Mouse (Mus musculus): ENCODE results near the gene Apom. TPM values are rescaled to one million over a fixed set of nuclear protein-coding genes. Genes with fewer than 3 reads are reported as not detected.
A peak's percentile ranks its signal among the peaks of the same experiment; 100 is the strongest.

The Apom gene
- total and polyA plus RNA-seq, 3 experiments, result 0.15 to 0.79 TPM; not detected in 1

GRCm38 (mm10) chr17:35088151-35088550 is 43.7 kb downstream of the Apom start (continued):
- TF ChIP-seq EP300 (IDR thresholded peaks at IDR 0.05; ENCODE audit: low read depth in 1 of 2, low read length in 2 of 2) (no peak), UBTF (IDR thresholded peaks at IDR 0.05; ENCODE audit: borderline replicate concordance, insufficient read depth, low read depth, low read length) (no peak), TAL1 (IDR thresholded peaks at IDR 0.05; ENCODE audit: low read length) (no peak), NRF1 (IDR thresholded peaks at IDR 0.05; ENCODE audit: insufficient read depth, low read depth, low read length, poor library complexity, severe bottlenecking) (no peak), MAZ (IDR thresholded peaks at IDR 0.05; ENCODE audit: low read depth, low read length) (no peak), ZMIZ1 (IDR thresholded peaks at IDR 0.05; ENCODE audit: low read depth, low read length) (no peak), GABPA (IDR thresholded peaks at IDR 0.05; ENCODE audit: low read depth, low read length) (no peak), SMC3 (IDR thresholded peaks at IDR 0.05; ENCODE audit: low read depth, low read length) (peak; percentile 46), TCF12 (IDR thresholded peaks at IDR 0.05; ENCODE audit: low read depth, low read length) (no peak), USF2 (IDR thresholded peaks at IDR 0.05; ENCODE audit: borderline replicate concordance in 1 of 2, insufficient read depth in 1 of 2, low read depth in 1 of 2, low read length in 2 of 2) (no peak), USF1 (IDR thresholded peaks at IDR 0.05; ENCODE audit: low read depth, low read length) (no peak), JUND (IDR thresholded peaks at IDR 0.05; ENCODE audit: low read depth, low read length) (no peak), BHLHE40 (IDR thresholded peaks at IDR 0.05; ENCODE audit: borderline replicate concordance, low read depth, low read length) (no peak), CHD2 (IDR thresholded peaks at IDR 0.05; ENCODE audit: low read length) (no peak)

- H3K27me3 ChIP-seq (ENCODE audit: control insufficient read depth in 1 of 2, insufficient read depth in 2 of 2, low read length in 2 of 2), result no peaks in the 10 kb centered on the region
- peaks cover 15 to 53% of the 10 kb centered on the region in 2 experiments for H3K4me1 ChIP-seq (ENCODE audit: control insufficient read depth in 1 of 2, insufficient read depth in 2 of 2, low read length in 2 of 2)
- no peak within 1 kb of the TSS for H3K4me3 ChIP-seq (ENCODE audit: control insufficient read depth in 1 of 2, insufficient read depth in 1 of 2, low read depth in 2 of 2, low read length in 2 of 2)
- peak within 1 kb of the TSS; percentile 17; the same call in 1 of the 2 replicates for H3K27ac ChIP-seq (ENCODE audit: control insufficient read depth, low read depth, low read length)
- peak; percentile 32 for DNase-seq (ENCODE audit: low read depth, low spot score)
- H3K36me3 ChIP-seq (ENCODE audit: control insufficient read depth in 1 of 2, insufficient read depth in 2 of 2, low read length in 2 of 2), result peaks cover 0 to 36% of the 10 kb centered on the region in 2 experiments; a peak in 2 of 4 replicates
- H3K79me2 ChIP-seq (ENCODE audit: control insufficient read depth, insufficient read depth, low read length, poor library complexity), result peaks cover 10% of the 10 kb centered on the region
- H3K9ac ChIP-seq (ENCODE audit: control insufficient read depth, low read depth, low read length, poor library complexity, severe bottlenecking), result no peak within 1 kb of the TSS
- H3K9me3 ChIP-seq (replicated peaks; ENCODE audit: insufficient read depth, low read length), result no peaks in the 10 kb centered on the region
- no peak for TF ChIP-seq TCF12 (IDR thresholded peaks at IDR 0.05; ENCODE audit: low read depth, low read length)
- peak; percentile 59; the same call in 1 of the 2 replicates for TF ChIP-seq MAX (IDR thresholded peaks at IDR 0.05; ENCODE audit: low read length)
- TF ChIP-seq ELF1 (IDR thresholded peaks at IDR 0.05; ENCODE audit: low read depth, low read length), result no peak
- peak; percentile 63 for TF ChIP-seq USF1 (IDR thresholded peaks at IDR 0.05; ENCODE audit: low read depth, low read length)
- TF ChIP-seq SIN3A (IDR thresholded peaks at IDR 0.05; ENCODE audit: low read length), result 0 out of 2 replicates have a peak, but pooled peaks have one; percentile 20
- TF ChIP-seq BHLHE40 (IDR thresholded peaks at IDR 0.05; ENCODE audit: borderline replicate concordance, low read depth, low read length), result peak; percentile 85
- TF ChIP-seq GATA1 (IDR thresholded peaks at IDR 0.05; ENCODE audit: low read depth, low read length), result peak; percentile 51; the same call in 1 of the 2 replicates
- peak; percentile 15; the same call in 1 of the 2 replicates for TF ChIP-seq TAL1 (IDR thresholded peaks at IDR 0.05; ENCODE audit: low read length)
- no peak for TF ChIP-seq RAD21 (IDR thresholded peaks at IDR 0.05; ENCODE audit: low read depth, low read length)
- no peak for TF ChIP-seq MEF2A (IDR thresholded peaks at IDR 0.05; ENCODE audit: extremely low read depth, insufficient replicate concordance, low read depth, low read length, poor library complexity, severe bottlenecking)
- TF ChIP-seq EP300 (IDR thresholded peaks at IDR 0.05; ENCODE audit: low read depth in 1 of 2, low read length in 2 of 2), result peak; percentile 44 to 50; a peak in 2 of 4 replicates
- peak; percentile 75; the same call in 1 of the 2 replicates for TF ChIP-seq MYC (IDR thresholded peaks at IDR 0.05; ENCODE audit: low read depth, low read length)
- TF ChIP-seq ETS1 (IDR thresholded peaks at IDR 0.05; ENCODE audit: low read depth, low read length), result 0 out of 2 replicates have a peak, but pooled peaks have one; percentile 19
- peak; percentile 42; the same call in 1 of the 2 replicates for TF ChIP-seq RCOR1 (IDR thresholded peaks at IDR 0.05; ENCODE audit: low read depth, low read length)
- TF ChIP-seq ZKSCAN1 (IDR thresholded peaks at IDR 0.05; ENCODE audit: low read depth, low read length), result no peak
Observed at GRCm38 (mm10) chr17:35085208-35085865, 46.5 kb downstream of the Apom start, which contains the start of gene Ly6g6f. Ly6g6f (minus strand) TSS chr17:35085610.
